Mouse (Mus musculus): ENCODE measurements around the gene Gapdhs. TPM values are rescaled to one million over a fixed set of nuclear protein-coding genes. Genes with fewer than 3 reads are reported as not detected.
"Not testable (repeated sequence)": the region's sequence is repeated elsewhere in the genome, so short reads cannot be mapped to it uniquely, and the experiment has no call there.

Gene Gapdhs
- total RNA-seq, 2 experiments from 2014 or later, result not detected

GRCm38 (mm10) chr7:30749824-30750606, 6.5 kb upstream of the Gapdhs start:
- DNase-seq (ENCODE audit: extremely low spot score in 1 of 2, low spot score in 2 of 2), result no peak
- intact Hi-C loops (cut with DNase I), result no loop called here

GRCm38 (mm10) chr7:30747525-30748204, 4.2 kb upstream of the Gapdhs start:
- no peak for DNase-seq (ENCODE audit: extremely low spot score in 1 of 2, low spot score in 2 of 2)

GRCm38 (mm10) chr7:30744022-30744598, 629 bp upstream of the Gapdhs start:
- intact Hi-C loops (cut with DNase I), result no loop called here
- DNase-seq (ENCODE audit: extremely low spot score in 1 of 2, low spot score in 2 of 2), result peak in 1 of 2 experiments; percentile 73

More at GRCm38 (mm10) chr7:30747525-30748204, 4.2 kb upstream of the Gapdhs start:
- intact Hi-C loops (cut with DNase I), result no loop called here

GRCm38 (mm10) chr7:30742570-30742969, 911 bp downstream of the Gapdhs start:
- intact Hi-C loops (cut with DNase I); DNase-seq (ENCODE audit: extremely low spot score in 1 of 2, low spot score in 2 of 2): not testable (repeated sequence)

GRCm38 (mm10) chr7:30736211-30736610, 7.3 kb downstream of the Gapdhs start:
- intact Hi-C loops (cut with DNase I), result no loop called here
- no peak for DNase-seq (ENCODE audit: extremely low spot score in 1 of 2, low spot score in 2 of 2)

GRCm38 (mm10) chr7:30730064-30730722, 13.3 kb downstream of the Gapdhs start:
- DNase-seq (ENCODE audit: extremely low spot score in 1 of 2, low spot score in 2 of 2), result not testable (repeated sequence)
- intact Hi-C loops (cut with DNase I), result loop anchor here (2.0 kb wide), 1 partner anchor 127 kb away; the partner anchor contains the start of gene Ffar3

- DNase-seq (ENCODE audit: extremely low spot score in 1 of 2, low spot score in 2 of 2), result peak; percentile 94 to 97
- intact Hi-C loops (cut with DNase I), result loop anchor here (2.0 to 5.0 kb wide), 2 partner anchors 67 to 127 kb away; partner anchors contain the start of genes Ffar3 and Haus5
Measured at GRCm38 (mm10) chr7:30729396-30730063, 14.0 kb downstream of the Gapdhs start, which contains the start of gene Tmem147. TSS of gene Tmem147 (minus strand) at chr7:30729540.

GRCm38 (mm10) chr7:30728739-30729395, 14.6 kb downstream of the Gapdhs start:
- intact Hi-C loops (cut with DNase I), result loop anchor here (5.0 kb wide), 1 partner anchor 67 kb away; the partner anchor contains the start of gene Haus5
- no peak for DNase-seq (ENCODE audit: extremely low spot score in 1 of 2, low spot score in 2 of 2)

GRCm38 (mm10) chr7:30728214-30728613, 15.3 kb downstream of the Gapdhs start:
- intact Hi-C loops (cut with DNase I), result loop anchor here (5.0 kb wide), 1 partner anchor 66 kb away; the partner anchor contains the start of gene Haus5
- no peak for DNase-seq (ENCODE audit: extremely low spot score in 1 of 2, low spot score in 2 of 2)

GRCm38 (mm10) chr7:30723274-30723953, 20.1 kb downstream of the Gapdhs start:
- intact Hi-C loops (cut with DNase I), result no loop called here

GRCm38 (mm10) chr7:30721286-30721685, 22.2 kb downstream of the Gapdhs start:
- intact Hi-C loops (cut with DNase I), result no loop called here
- DNase-seq (ENCODE audit: extremely low spot score in 1 of 2, low spot score in 2 of 2), result no peak

More at GRCm38 (mm10) chr7:30723274-30723953, 20.1 kb downstream of the Gapdhs start:
- DNase-seq (ENCODE audit: extremely low spot score in 1 of 2, low spot score in 2 of 2), result no peak

GRCm38 (mm10) chr7:30719669-30720068, 23.8 kb downstream of the Gapdhs start:
- no peak for DNase-seq (ENCODE audit: extremely low spot score in 1 of 2, low spot score in 2 of 2)

GRCm38 (mm10) chr7:30717716-30718046, 25.8 kb downstream of the Gapdhs start:
- no peak for DNase-seq (ENCODE audit: extremely low spot score in 1 of 2, low spot score in 2 of 2)
- intact Hi-C loops (cut with DNase I), result no loop called here

More at GRCm38 (mm10) chr7:30719669-30720068, 23.8 kb downstream of the Gapdhs start:
- intact Hi-C loops (cut with DNase I), result no loop called here

- peak; percentile 63 to 83 for DNase-seq (ENCODE audit: extremely low spot score in 1 of 2, low spot score in 2 of 2)
- intact Hi-C loops (cut with DNase I), result no loop called here
Measured at GRCm38 (mm10) chr7:30717006-30717715, 26.3 kb downstream of the Gapdhs start.

- no peak for DNase-seq (ENCODE audit: extremely low spot score in 1 of 2, low spot score in 2 of 2)
- intact Hi-C loops (cut with DNase I), result no loop called here
Measured at GRCm38 (mm10) chr7:30711942-30712341, 31.5 kb downstream of the Gapdhs start, which contains the start of gene Atp4a. TSS of gene Atp4a (plus strand) at chr7:30712209.

- intact Hi-C loops (cut with DNase I), result no loop called here
- DNase-seq (ENCODE audit: extremely low spot score in 1 of 2, low spot score in 2 of 2), result no peak
Measured at GRCm38 (mm10) chr7:30707441-30707840, 36.0 kb downstream of the Gapdhs start.
